Mouse (Mus musculus) v-Abl transformed pro-B cells (cell line): ENCODE data around the gene Neurl3.

ENCODE experiments used
- in situ Hi-C, 2 experiments: fragments of 400-800 bp; cut with MboI; formaldehyde crosslinking; loops; one replicate each; pipeline ENCODE4 v1.15.1; 2025; ENCODE audit not compliant: unreplicated experiment in 2 of 2

Gene Neurl3

DNA sequence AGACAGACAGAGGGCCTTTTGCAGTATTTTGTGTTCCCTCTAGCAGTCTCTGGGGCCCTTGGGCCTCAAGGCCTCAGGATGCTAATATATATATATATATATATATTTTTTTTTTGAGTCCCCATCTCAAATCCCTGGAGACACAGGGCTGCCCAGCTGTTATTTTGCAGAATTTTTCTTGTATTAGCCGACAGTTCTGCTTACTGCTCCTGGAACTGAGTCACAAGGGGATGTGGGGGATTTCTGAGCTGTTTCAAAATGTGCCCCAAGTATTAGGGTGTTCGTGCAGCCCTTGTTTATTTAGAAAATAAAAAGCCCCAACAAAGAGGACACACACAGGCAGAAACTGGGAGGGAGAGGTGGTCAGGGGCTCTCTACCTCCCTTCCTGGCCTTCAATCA lies 25.2 kb upstream of the Neurl3 start:
- in situ Hi-C loops: loop anchor here in 1 of 2 experiments (25.0 kb wide), 1 partner anchor 1812 kb away; the partner anchor contains the start of gene Prss39

DNA sequence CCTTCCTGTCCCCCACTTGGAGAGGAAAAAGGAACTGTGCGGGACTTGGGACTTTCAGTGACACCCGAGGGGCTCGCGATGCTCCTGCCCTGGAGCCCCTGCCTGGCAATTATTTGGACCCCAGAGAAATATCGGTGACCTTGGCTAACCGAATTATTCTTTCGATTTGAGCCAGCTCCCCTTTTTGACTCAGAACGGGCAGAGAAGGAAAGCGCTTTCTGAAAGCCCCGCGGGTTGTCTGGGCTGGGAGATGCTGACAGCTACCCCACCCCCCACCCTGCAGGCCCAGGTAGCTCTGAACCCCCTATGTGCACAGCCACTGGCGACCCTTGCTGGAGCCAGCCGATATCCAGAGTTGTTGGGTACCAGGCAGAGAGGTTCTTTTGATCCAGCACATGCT lies 24.6 kb upstream of the Neurl3 start:
- in situ Hi-C loops: loop anchor here in 1 of 2 experiments (25.0 kb wide), 1 partner anchor 1812 kb away; the partner anchor contains the start of gene Prss39

DNA sequence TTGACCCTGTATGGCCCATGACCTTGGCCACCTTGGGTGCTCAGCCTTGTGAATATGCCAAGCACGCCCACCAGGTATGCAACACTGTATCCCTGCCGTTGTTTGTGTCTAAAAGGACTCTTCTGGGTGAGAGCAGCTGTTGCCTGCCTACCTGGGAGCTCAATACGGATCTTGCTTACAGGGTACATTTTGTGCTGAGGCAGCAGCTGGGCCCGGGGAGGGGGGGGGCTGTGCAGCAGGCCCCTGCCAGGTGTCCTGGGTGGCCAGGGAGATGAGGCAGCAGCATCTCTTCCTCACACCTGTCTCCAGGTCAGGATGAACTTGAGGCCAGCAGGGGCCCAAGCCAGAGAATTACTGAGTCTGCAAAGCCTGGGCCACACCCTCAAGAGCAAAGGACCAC lies 23.6 kb upstream of the Neurl3 start:
- in situ Hi-C loops: loop anchor here in 1 of 2 experiments (25.0 kb wide), 1 partner anchor 1811 kb away; the partner anchor contains the start of gene Prss39

DNA sequence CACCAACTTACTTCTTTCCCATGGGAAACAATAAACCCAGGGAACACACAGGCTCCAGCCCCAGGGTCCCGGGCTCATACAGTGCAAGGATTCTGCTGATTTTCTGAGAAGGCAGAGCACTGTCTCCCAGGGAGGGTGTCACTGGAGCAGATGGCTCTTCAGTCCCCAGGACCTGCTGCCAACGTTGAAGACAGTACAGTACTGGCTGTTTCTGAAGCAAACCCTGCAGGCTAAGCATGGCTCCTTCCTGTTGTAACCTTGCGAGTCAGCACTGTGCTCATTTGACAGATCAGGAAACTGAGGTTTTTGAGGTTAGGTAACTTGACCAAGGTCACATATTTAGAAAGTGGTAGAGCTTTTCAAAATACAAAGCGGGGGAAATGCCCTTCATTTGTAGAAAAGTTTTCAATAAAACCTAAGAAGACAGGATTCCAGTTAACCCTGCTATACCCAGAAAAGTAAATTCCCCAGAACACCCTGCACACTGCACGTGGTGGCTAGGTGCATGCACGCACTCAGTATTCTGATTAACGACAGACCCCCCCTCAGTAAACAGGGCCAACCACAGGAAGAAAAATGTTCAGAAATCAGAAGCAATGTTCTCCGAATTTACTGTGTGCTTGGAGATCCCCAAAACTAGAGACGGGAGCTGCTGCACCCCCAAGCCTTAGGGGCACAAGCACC lies 22.1 kb upstream of the Neurl3 start:
- in situ Hi-C loops: loop anchor here in 1 of 2 experiments (25.0 kb wide), 1 partner anchor 1809 kb away; the partner anchor contains the start of gene Prss39

DNA sequence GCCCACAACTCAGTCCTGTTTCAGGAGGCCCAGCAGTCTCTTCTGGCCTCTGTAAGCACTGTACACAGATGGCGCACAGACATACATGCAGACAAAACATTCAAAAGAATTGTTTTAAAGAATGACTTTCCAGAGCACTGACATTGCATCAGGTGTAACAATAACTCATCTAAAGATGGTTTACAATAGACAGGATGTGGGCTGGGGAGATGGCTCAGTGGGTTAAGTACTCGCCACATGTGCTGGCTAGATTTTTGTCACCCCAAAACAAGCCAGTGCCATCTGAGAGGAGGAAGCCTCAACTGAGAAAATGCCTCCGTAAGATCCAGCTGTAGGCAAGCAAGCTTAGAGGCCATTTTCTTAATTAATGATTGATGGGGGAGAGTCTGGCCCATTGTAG lies 19.9 kb upstream of the Neurl3 start:
- in situ Hi-C loops: loop anchor here in 1 of 2 experiments (25.0 kb wide), 1 partner anchor 1807 kb away; the partner anchor contains the start of gene Prss39

DNA sequence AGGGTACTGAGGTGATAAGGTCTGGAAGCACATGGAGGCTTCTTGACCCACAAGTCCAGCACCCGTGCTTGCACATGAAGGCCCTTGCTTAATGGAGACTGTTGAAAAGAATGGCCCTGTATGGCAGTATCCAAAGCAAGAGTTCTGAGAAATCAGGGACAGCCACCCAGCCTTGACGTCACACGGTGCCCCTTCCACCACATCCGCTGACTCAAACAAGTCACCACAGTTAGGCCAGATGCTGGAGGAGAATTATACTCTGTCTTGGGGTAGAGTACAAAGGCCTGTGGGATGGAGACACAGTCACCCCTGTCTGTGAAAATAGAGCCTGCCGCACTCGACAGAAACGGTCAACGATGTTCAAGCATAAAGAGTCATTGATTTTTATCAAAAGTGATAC lies 19.0 kb upstream of the Neurl3 start:
- in situ Hi-C loops: loop anchor here in 1 of 2 experiments (25.0 kb wide), 1 partner anchor 1806 kb away; the partner anchor contains the start of gene Prss39

DNA sequence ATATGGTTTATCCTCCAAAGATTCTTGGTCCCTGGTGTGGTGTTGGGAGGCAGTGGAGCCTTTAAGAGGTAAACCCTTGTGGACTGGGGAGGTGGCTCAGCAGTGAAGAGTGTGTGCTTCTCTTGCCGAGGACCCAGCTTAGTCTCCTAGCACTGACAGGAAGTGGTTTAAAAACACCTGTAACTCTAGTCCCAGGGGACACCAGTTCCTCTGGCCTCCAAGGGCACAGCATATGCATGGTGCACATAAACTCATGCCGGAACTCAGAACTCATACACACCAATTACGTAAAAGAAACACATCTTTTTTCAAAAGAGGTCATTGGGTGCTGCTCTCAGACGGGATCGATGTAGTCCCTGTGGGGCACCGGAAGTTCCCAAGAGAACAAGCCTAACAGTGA lies 7.4 kb upstream of the Neurl3 start:
- in situ Hi-C loops: loop anchor here in 1 of 2 experiments (25.0 kb wide), 1 partner anchor 1795 kb away; the partner anchor contains the start of gene Prss39

DNA sequence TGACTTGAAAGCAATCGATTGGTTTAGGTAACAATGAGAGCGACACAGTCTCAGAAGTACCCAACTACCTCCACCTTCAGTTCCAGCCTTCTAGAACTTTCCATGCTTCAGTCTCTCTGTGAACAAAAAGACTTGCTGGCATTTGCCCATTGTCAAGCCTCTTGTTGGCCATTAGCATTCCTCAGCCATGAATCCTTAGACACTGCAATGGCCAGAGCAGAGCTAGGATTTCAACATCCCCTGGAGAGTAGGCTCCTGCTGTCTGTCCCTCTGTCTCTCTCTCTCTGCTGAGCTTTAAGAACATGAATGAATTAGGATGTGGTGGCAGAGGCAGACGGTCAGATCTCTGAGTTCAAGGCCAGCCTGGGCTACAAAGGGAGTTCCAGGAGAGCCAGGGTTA lies 6.5 kb upstream of the Neurl3 start:
- in situ Hi-C loops: loop anchor here in 1 of 2 experiments (25.0 kb wide), 1 partner anchor 1794 kb away; the partner anchor contains the start of gene Prss39

DNA sequence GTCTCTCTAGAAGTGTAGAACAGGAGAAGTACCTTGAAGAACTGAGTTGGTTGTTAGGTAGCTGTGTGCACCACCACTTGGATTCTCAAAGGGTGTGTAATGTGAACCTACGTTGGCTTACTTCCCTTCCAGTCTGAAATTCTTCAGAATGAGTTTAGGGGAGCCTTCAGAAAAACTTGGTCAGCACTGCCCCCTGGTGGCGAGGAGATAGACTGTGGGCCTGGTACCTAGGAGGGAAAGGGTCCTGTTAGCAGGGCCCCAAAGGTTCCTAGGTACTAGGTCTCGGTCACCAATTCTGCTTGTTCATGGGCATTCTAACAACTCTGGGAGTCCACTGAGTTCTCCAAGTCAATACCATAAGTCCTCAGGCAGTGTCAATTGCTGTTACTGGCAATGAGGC lies 4.7 kb upstream of the Neurl3 start:
- in situ Hi-C loops: loop anchor here (5.0 to 25.0 kb wide), 6 partner anchors 33 to 1792 kb away; partner anchors contain the start of gene Prss39 (in 1 of the 2)

DNA sequence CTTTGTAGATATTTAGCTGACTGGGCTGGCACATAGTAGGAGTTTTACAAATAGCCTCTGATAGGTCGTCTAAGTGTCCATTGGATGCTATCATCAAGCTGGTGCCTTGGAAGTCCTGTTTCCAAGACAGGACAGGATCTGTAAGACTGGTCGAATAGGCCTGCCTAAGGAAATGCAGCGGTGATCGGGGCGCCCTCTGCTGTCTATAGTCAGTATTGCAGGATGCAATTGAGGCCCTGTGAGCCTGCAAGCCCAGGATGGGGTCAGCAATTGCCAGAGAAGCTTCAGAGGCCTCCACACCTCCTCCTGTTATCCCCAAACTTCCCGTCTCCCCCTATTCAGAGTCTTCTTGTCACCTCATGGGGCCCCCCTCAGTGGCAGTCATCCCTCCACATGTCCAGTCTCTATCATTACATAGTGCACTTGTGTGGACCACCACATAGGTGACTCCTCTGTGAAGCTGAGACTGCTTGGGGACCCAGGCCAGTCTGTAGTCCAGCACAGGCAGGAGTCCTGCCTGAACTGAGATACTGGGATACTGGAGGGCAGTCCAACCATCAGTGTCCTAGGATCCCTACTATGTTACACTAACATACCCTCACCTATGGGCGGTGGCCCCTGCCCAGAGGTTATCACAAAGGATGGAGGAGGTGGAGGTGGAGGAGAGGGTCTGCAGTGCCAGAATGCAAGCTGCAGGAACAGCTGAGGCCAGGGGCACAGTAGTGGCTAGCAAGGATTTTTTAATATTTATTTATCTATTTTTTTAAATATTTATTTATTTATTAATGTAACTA lies 3.0 kb upstream of the Neurl3 start:
- in situ Hi-C loops: loop anchor here (5.0 to 25.0 kb wide), 6 partner anchors 35 to 1790 kb away; partner anchors contain the start of gene Prss39 (in 1 of the 2)

DNA sequence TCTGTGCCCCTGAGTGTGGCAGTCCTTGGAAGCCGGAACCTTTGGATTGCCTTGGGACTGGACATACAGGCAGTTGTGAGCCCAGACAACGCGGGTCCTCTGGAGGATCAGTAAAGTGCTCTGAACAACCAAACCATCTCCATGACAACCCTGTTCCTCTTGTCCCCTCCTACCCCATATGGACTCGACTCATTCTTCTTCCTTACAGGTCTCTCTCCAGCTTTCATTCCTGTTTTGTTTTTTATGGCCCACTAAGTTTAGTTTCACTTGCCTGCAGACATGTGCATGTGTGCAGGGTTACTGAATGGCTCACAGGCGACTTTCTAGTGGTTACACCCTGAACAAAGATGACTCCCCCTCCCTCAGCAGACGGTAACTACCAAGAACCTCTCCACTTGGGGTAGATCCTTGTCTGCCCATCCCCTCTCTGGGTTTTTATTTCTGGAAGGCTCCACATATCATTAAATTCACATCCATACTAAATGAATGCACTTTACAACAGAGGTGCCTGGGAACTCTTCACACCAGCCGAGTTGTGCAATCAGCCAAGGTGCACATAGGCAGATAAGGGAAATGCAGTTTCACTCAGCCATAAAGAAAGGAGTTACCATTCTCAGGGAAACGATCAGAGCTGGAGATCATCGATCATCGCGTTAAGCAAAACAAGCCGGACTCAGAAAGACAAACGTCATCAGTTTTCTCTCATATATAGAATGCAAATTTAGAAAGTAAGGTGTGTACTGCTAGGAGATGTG lies 1.3 kb upstream of the Neurl3 start:
- in situ Hi-C loops: loop anchor here (5.0 to 25.0 kb wide), 6 partner anchors 36 to 1789 kb away; partner anchors contain the start of gene Prss39 (in 1 of the 2)

DNA sequence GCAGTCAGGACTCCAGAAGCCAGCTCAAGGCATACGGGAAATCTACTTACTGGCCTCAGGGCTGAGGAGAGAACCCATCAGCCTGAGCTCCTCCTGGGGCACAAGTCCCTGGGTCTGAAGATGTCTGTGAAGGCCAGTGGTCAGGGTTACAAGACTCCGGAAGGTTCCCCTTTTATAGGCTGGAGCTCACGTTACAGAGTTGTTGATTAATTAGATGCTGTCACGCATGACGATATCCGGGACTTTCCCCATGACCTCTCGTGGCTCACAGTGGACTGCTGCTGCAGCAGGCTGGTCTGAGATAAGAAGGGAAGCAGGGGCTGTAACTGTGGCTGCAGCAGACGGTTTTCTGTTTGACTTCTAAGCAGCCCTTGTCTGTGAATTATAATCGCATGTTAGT lies 1.2 kb downstream of the Neurl3 start:
- in situ Hi-C loops: loop anchor here (10.0 to 25.0 kb wide), 5 partner anchors 58 to 1388 kb away; no protein-coding TSS in a partner anchor

DNA sequence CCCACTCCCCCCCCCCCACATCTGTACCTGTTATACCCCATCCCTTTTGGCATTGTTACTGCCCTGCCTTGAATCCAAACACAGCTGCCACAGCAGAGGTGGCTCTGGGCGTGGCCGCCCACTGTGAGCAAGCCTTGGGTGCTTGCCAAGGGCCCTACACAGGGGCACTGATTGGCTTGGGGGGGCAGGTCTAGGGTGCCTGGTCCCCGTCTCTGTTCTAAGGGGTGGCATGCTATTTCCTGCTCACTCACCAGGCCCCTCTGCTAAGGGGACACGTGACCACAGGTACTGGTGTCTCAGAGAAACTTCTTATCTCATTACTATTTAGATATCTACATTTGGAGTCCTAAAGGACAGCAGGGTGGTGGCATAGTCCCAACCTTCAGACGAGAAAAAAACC lies 1.9 kb downstream of the Neurl3 start:
- in situ Hi-C loops: loop anchor here (10.0 to 25.0 kb wide), 5 partner anchors 58 to 1388 kb away; no protein-coding TSS in a partner anchor

DNA sequence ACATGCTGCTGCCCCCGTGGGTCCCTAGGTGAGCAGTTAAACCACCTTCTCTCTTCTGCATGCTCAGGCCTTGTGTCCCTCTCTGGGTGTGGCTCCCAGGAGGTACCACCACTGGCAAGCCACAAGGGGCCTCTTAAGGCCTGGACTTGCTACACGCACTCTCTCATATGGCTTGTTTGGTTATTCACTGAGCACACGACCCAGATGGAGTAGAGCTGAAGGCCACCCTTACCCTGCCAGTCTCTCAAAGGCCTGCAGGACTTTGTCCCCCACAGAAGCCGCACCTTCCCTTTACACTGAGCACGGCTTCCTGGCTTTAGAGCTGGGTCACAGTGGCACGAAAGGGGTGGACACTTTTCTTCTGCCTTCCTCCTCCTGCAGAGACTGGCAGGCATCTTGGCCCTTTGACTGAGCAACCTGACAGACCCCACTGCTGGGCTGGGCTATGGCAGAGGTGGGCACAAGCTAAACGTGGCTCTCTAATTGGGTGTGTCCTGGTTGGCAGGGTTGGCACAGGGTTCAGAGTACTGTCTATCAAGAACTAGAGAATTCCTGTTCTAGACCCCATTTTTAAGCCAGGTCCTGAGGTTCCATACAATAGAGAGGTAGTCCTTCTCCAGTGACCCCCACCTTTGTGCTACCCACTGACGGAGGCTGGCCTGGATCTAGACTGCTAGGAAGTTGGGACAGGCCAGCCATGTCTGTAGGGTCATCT lies 2.8 kb downstream of the Neurl3 start:
- in situ Hi-C loops: loop anchor here (10.0 to 25.0 kb wide), 5 partner anchors 57 to 1387 kb away; no protein-coding TSS in a partner anchor

DNA sequence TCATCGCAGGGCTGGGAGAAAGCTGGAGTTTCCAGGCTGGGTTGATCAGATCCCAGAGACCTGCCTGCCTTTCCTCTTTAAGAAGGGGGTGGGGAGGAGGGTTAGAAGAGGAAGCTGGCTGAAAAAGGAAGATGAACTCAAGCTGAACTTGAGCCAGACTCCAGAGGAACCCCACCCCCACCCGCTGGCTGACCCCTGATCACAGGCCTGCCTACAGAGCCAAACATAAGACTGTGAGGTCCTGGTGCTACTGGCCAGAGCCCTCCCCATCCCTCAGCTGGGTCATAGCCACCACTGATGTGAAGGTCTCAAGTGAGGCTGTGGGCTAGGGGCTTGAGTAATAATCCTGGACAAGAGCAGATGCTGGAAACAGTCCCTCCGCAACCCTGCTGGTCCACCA lies 3.8 kb downstream of the Neurl3 start:
- in situ Hi-C loops: loop anchor here (10.0 to 25.0 kb wide), 5 partner anchors 56 to 1386 kb away; no protein-coding TSS in a partner anchor

DNA sequence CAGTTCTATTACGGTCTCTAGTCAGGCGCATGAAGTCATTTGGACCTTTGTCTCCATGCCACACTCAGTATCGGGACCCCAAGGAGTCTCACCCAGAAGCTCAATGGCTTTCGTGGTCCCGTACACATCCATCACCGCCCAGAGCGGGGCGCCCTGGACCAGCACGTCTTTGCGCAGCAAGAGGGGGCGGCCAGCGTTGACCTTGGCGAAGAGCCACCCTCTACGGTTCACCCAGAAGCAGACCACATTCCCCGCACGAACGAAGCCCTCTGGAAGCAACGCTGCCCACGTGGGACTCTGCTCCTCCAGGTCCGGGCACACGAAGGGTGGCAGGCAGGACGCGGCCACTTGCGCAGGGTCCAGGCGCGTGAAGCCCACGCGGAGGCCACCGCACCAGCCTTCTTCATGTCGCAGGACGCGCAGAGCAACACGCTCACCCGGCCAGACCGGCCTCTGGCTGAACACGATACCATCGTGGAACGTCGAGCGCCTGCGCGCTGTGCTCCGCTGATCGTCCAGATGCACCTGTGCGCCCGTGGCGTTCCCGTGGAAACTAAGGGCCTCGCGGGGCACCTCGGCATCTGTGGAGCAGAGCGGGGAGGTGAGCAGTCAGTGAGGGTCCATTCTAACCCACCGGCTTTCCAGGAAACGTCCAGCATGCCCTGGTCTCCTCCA lies 5.2 kb downstream of the Neurl3 start:
- in situ Hi-C loops: loop anchor here (10.0 to 25.0 kb wide), 4 partner anchors 194 to 882 kb away; no protein-coding TSS in a partner anchor

DNA sequence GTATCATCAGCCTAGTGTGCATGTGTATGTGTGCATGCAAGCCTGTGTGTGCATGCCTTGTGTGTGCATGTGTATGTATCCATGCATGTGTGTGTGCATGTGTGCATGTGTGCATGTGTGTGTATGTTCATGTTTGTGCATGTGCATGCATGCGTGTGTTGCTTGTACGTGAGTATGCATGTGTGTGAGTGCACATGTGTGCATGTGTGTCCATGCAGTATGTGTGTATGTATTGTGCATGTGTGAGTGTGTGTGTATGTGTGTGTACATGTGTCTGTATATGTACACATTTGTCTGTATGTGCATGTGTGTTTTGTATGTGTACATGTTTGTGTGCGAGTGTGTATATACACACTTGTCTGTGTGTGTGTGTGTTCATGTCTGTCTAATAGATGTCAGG lies 6.9 kb downstream of the Neurl3 start:
- in situ Hi-C loops: loop anchor here (10.0 to 25.0 kb wide), 4 partner anchors 193 to 880 kb away; no protein-coding TSS in a partner anchor

DNA sequence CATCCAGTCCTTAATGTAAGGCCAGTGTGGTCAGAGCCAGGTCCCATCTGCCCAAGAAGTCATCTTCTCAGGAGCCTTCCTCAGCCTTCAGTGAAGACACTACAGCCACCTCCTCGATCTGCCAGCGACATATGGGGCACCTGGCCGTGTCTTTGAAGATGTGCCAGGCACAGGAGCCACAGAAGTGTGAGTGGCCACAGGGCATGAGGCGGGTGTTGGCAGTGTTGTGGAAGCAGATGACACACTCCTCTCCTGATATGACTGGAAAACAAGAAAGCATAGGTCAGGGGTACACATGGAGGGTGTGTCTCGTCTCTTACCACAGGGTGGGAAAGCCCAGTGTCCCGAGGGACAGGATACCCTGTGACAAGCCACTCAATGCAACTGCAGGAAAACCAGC lies 8.2 kb downstream of the Neurl3 start:
- in situ Hi-C loops: loop anchor here (10.0 to 25.0 kb wide), 4 partner anchors 191 to 879 kb away; no protein-coding TSS in a partner anchor
